Mouse (Mus musculus) midbrain, embryonic 10.5 days (tissue): ENCODE measurements at regions not wholly inside any gene's neighbourhood (a gene's known extent, or its start where the extent isn't known, plus 50 kb on each side); places are given as distances from the start of the nearest gene placed in this dataset.

Experiments used
- DNase-seq: peaks from one replicate; pipeline ENCODE4 v3.0.0-alpha.2; 2017; ENCODE audit warnings: low spot score
- H3K27ac ChIP-seq: fragments of 300-500 bp; sonication (generic); replicated peaks from 2 replicates; pipeline ENCODE4 v1.5.1; 2016; ENCODE audit warnings: mild to moderate bottlenecking
- H3K27me3 ChIP-seq: fragments of 300-500 bp; sonication (generic); 2 replicates; pipeline ENCODE4 v1.6.1; 2016; ENCODE audit warnings: low read depth, mild to moderate bottlenecking; ENCODE audit not compliant: poor library complexity, severe bottlenecking
- H3K36me3 ChIP-seq: fragments of 300-500 bp; sonication (generic); 2 replicates; pipeline ENCODE4 v1.6.1; 2016; ENCODE audit warnings: mild to moderate bottlenecking, moderate library complexity
- H3K4me1 ChIP-seq: fragments of 300-500 bp; sonication (generic); 2 replicates; pipeline ENCODE4 v1.6.1; 2016
- H3K4me3 ChIP-seq: fragments of 300-500 bp; sonication (generic); 2 replicates; pipeline ENCODE4 v1.5.1; 2016; ENCODE audit warnings: mild to moderate bottlenecking, moderate library complexity
- H3K9me3 ChIP-seq: fragments of 300-500 bp; sonication (generic); replicated peaks from 2 replicates; pipeline ENCODE4 v1.6.1; 2016; ENCODE audit warnings: mild to moderate bottlenecking
- WGBS: fragments of 180-500 bp; shearing (Covaris S2); methylation state at CpG from one replicate; pipeline ENCODE4 v1.1.7; 2016; 5-methylcytosine and 5-hydroxymethylcytosine counted together

DNA sequence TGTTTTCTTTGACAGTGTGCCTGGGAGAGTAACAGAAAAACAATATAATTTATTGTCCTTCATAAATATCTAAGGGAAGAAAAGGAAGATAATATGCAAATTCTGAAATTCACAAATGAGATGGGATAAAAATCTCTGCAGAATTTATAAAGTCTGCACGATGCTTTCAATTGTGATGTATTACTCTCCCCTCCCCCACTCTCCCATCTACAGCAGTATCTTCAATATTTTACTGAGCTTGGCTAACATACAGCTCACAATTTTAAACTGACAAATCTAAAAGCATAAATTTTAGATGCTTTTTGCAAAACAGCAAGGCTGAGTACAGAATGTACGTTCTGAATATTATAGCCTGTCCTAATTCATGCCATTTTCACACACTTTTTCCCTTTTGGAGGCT lies 243.6 kb upstream of the Sptlc3 start:
- Histone ChIP-seq H3K27ac (no peak overlapping the region), H3K27me3 (no peaks in the 10 kb centered on the region), H3K4me1 (no peaks in the 10 kb centered on the region), H3K4me3 (no peak overlapping the region), H3K36me3 (no peaks in the 10 kb centered on the region), H3K9me3 (no peaks in the 10 kb centered on the region)
- WGBS, result 90% methylated on average over 2 of the region's 2 CpGs
- no peak for DNase-seq

DNA sequence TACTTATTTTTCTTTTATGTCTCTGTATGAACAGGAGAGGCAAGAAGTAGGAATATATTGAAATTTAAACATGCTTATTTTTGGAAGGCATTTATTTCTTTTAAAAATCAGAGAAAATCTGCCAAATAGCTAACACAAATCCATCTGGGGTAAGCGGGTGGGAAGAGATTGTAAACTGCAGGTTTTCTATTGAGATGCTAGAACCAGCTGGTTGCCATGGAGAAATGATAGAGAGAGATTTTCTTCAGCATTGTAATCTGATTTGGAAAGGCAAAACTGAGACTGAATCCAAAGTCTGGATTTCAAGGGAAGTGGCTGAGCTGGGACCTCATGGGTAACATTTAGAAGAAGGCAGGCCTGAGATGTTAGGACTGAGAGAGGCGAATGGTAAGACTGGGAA lies 226.6 kb upstream of the Sptlc3 start:
- no peak for DNase-seq
- H3K9me3 ChIP-seq, result no peaks in the 10 kb centered on the region
- no peaks in the 10 kb centered on the region for H3K4me1 ChIP-seq
- H3K36me3 ChIP-seq, result no peaks in the 10 kb centered on the region
- H3K27me3 ChIP-seq, result no peaks in the 10 kb centered on the region
- whole genome bisulfite sequencing, result 91% methylated on average over 2 of the region's 2 CpGs
- H3K4me3 ChIP-seq, result no peak overlapping the region
- no peak overlapping the region for H3K27ac ChIP-seq

DNA sequence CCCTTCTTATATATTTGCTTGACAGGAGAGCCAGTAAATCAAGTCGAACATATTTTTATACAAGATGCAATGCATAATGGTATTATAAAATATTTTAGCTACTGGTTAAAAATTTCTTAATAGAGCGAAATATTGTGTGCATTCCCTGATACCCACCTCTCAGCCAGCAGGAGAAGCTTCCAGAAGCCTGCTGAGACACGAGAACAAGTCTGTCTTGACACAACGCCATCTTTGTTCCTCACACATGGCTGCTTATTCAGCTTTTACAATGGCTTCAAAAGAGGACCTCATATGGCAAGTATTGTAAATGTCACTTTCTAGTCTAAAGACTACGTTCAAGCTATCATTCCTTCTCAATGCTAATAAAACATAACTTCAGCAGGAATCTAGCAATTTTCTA lies 217.1 kb upstream of the Sptlc3 start:
- H3K27me3 ChIP-seq, result no peaks in the 10 kb centered on the region
- H3K4me1 ChIP-seq, result no peaks in the 10 kb centered on the region
- no peaks in the 10 kb centered on the region for H3K9me3 ChIP-seq
- H3K27ac ChIP-seq, result no peak overlapping the region
- H3K4me3 ChIP-seq, result no peak overlapping the region
- no peak for DNase-seq
- 86% methylated on average over 5 of the region's 5 CpGs for WGBS
- no peaks in the 10 kb centered on the region for H3K36me3 ChIP-seq

DNA sequence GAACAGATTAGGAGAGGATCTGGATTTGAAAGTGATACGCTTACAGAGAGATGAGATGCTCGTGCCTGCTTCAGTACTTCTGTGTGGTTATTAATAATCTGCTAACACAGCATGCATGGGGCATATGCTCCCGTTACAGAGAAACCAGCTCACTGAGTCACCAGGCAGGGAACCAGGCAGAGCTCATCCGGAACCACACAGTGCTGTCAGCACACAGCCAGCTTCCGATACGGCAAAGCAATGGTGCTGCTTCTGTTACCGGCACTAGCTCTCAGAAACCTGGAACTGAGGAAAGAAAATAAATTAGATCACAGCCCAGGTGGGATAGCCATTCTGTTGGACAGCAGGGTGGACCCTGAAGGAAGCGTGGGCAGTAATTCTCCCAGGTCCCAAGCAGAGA lies 216.1 kb upstream of the Sptlc3 start:
- Histone ChIP-seq H3K36me3 (no peaks in the 10 kb centered on the region), H3K27ac (no peak overlapping the region), H3K9me3 (no peaks in the 10 kb centered on the region), H3K4me1 (no peaks in the 10 kb centered on the region), H3K4me3 (no peak overlapping the region), H3K27me3 (no peaks in the 10 kb centered on the region)
- 90% methylated on average over 8 of the region's 8 CpGs for WGBS
- no peak for DNase-seq

DNA sequence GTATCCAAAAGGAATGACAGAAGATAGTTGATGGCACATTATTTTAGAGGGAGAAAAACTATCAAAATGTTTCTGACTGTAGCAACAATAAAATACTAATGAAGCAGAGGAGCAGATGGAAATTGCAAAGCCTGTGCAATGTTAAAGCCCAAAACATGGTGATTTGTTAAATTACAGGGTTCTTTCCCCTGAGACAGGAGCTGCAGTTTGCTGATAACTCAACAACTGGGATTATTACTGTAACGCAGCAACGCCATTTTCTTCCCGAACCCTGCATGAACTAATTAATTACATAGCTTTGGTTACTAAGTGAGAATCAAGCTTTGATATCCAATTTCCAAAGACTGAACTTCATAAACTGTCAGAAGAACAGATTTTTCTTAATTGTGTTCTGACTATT lies 212.7 kb upstream of the Sptlc3 start:
- H3K36me3 ChIP-seq, result no peaks in the 10 kb centered on the region
- H3K27ac ChIP-seq, result no peak overlapping the region
- 93% methylated on average over 3 of the region's 3 CpGs for WGBS
- no peaks in the 10 kb centered on the region for H3K27me3 ChIP-seq
- no peak overlapping the region for H3K4me3 ChIP-seq
- DNase-seq, result no peak
- no peaks in the 10 kb centered on the region for H3K4me1 ChIP-seq
- no peaks in the 10 kb centered on the region for H3K9me3 ChIP-seq

DNA sequence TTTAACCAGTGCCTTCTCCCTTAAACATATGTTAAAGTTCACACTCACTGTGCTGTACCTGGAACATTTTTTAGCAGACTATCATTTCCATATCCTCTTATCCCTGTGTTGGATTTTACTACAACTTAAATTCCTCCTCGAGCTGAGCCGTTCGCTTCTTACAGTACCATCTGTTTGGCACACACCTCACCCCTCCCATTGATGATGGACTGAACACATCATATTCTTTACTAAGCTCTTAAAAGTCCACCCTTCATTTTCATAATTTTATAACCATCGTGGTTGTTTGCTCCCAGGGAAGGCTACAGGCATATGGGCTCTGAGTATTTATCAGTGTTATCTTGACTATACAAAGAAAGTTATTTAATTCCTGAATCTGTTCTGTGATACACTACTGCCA lies 209.4 kb upstream of the Sptlc3 start:
- H3K4me1 ChIP-seq, result no peaks in the 10 kb centered on the region
- no peaks in the 10 kb centered on the region for H3K36me3 ChIP-seq
- H3K9me3 ChIP-seq, result no peaks in the 10 kb centered on the region
- 93% methylated on average over 4 of the region's 4 CpGs for WGBS
- H3K27ac ChIP-seq, result no peak overlapping the region
- no peaks in the 10 kb centered on the region for H3K27me3 ChIP-seq
- DNase-seq, result no peak
- H3K4me3 ChIP-seq, result no peak overlapping the region

DNA sequence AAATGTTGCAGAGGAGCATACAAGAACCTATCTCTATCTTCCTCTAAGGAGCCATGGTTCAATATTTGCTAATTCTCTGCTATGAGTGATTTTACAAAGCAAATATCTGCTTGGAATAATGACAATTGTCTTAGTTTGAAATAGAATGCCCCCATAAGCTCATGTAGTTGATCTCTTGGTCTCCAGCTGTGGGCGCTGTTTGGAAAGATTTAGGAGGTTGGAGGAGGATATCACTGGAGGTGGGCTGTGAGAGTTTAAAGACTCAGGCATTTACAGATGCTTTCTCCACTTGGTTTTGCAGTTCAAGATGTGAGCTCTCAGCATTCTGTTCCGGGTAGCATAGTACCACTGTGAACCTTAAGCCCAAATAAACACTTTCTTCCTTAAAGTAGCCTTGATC lies 207.3 kb upstream of the Sptlc3 start:
- WGBS, result 53% methylated on average over 2 of the region's 2 CpGs
- no peaks in the 10 kb centered on the region for H3K4me1 ChIP-seq
- H3K36me3 ChIP-seq, result no peaks in the 10 kb centered on the region
- DNase-seq, result no peak
- no peak overlapping the region for H3K4me3 ChIP-seq
- no peaks in the 10 kb centered on the region for H3K27me3 ChIP-seq
- no peaks in the 10 kb centered on the region for H3K9me3 ChIP-seq
- H3K27ac ChIP-seq, result no peak overlapping the region

DNA sequence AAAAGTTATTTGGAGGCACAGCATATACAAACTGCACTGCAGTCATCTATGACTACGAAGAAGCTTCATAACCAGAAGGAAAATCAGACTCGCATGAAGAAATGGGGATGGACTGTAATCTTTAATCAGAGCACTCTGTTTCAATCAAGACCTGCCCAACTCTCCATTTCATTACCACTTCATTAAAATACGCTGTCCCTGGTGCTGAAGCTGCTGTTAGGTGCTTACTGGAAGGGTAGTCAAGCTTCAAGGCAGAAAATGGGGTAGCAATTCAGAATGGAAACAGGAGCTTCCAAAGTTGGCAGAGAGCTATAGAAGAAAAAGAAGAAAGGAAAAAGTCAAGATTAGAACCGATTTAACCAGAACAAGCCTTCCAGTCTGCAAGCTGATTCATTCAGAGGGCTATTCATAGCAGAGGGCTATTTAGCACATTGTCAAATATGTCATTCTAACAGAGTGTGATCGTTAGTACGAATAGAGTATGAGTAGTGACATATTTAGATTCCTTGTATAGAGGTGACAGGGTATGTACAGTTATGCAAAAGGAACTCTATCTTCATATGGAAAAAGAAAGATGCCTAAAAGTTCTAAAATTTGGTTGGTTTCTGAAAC lies 195.1 kb upstream of the Sptlc3 start:
- 65% methylated on average over 6 of the region's 6 CpGs for WGBS
- Histone ChIP-seq H3K4me1 (no peaks in the 10 kb centered on the region), H3K27me3 (no peaks in the 10 kb centered on the region), H3K9me3 (no peaks in the 10 kb centered on the region), H3K36me3 (no peaks in the 10 kb centered on the region), H3K4me3 (no peak overlapping the region), H3K27ac (no peak overlapping the region)
- DNase-seq, result no peak

DNA sequence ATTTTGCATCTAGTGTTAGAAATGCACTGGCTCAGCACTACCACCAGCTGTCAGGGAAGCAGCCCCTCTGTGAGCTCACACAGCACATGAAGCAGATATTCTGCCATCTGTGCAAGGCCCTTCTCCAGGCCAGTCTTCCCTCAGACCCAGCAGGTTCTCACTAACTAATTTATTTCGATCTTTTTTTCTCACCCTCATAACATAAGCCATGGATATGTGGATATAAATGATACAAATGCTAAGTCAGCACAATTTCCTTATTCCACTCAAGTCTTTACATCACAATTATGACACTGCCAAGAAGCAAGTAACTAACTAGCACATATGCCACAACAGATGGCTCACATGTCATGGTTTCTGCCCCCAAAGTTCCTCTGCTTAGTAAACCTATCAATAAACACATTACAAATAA lies 182.3 kb upstream of the Sptlc3 start:
- Histone ChIP-seq H3K4me1 (no peaks in the 10 kb centered on the region), H3K27me3 (no peaks in the 10 kb centered on the region), H3K27ac (no peak overlapping the region), H3K9me3 (no peaks in the 10 kb centered on the region), H3K4me3 (no peak overlapping the region), H3K36me3 (no peaks in the 10 kb centered on the region)
- DNase-seq, result no peak
- WGBS, result 78% methylated on average over 1 of the region's 1 CpGs

DNA sequence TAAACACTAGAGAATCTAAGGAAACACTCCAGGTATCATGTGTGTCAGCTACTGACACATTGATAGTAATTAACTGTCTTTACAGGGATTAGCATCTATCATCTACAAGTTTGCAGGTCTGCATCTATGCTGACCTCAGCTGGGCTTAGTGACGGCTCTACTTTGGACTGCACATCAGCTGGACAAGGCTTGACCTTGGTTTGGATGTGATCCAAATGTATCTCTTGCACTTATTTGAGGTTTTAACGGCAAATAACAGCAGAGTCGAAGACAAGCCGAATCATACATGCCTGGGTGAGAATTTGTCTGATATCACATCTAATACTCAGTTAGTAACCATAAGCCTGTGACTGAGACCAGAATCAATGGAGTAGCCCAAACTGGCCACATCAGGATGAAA lies 181.7 kb upstream of the Sptlc3 start:
- Histone ChIP-seq H3K4me3 (no peak overlapping the region), H3K9me3 (no peaks in the 10 kb centered on the region), H3K27ac (no peak overlapping the region), H3K36me3 (no peaks in the 10 kb centered on the region), H3K4me1 (no peaks in the 10 kb centered on the region), H3K27me3 (no peaks in the 10 kb centered on the region)
- WGBS, result 92% methylated on average over 4 of the region's 4 CpGs
- no peak for DNase-seq

DNA sequence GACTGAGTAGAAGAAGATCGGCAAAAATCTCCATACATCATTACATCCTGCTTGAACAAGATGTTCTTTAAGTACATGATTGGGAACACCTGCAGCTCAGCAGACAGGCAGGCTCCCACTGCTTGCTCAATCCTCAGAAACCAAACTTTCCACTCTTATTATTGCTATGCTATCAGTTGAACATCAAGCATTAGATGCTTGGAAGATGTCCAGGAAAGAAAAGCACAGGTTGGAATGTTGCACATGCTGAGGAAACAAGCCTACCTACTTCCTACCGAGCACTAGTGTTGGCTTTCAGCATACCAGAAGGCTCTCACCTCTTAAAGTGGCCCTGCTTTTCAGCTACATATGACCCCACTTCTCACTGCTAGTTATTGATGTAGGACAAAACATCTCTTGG lies 171.2 kb upstream of the Sptlc3 start:
- Histone ChIP-seq H3K27ac (no peak overlapping the region), H3K4me3 (no peak overlapping the region), H3K36me3 (no peaks in the 10 kb centered on the region), H3K4me1 (no peaks in the 10 kb centered on the region), H3K27me3 (no peaks in the 10 kb centered on the region), H3K9me3 (no peaks in the 10 kb centered on the region)
- DNase-seq, result no peak
- WGBS, result 78% methylated on average over 2 of the region's 2 CpGs

DNA sequence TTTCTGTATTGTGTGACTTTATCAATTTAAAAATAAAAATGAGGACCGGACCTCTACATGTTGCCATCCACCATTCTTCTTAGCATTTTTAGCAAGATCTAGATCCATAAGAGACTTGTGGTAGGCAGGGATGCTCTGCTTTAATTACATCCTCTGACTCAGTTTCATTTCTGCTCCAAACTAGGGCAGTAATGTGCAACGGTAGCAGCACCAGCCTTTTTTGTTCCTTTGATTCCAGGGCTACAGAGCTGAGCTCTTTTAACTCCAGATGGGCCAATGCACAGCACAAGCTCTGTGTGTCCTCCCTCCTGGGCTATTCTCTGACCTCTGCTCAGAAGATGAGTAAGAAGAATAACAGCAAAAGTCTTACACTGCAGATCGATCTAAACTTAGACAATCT lies 168.2 kb upstream of the Sptlc3 start:
- Histone ChIP-seq H3K36me3 (no peaks in the 10 kb centered on the region), H3K27ac (no peak overlapping the region), H3K27me3 (no peaks in the 10 kb centered on the region), H3K4me3 (no peak overlapping the region), H3K9me3 (no peaks in the 10 kb centered on the region), H3K4me1 (no peaks in the 10 kb centered on the region)
- WGBS, result 80% methylated on average over 3 of the region's 3 CpGs
- no peak for DNase-seq

DNA sequence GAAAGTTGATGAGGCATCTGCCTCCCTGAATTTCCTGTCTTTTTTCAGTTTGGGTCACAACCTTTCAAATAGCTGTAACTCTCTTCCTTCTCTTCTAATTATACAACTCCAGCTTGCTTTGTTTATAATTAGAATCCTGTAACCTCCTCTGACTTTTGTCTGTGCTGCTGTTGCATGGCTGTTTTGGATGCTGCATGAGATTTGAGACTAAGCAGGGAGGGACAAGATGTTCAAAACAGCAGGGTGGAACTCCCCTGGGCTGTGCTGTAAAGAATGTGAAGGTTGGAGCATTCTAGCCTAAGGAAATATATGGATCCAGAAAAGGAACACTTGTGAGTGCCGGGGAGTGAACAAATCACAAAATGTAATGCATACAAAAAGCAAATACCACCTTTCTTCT lies 159.0 kb upstream of the Sptlc3 start:
- no peaks in the 10 kb centered on the region for H3K36me3 ChIP-seq
- H3K4me3 ChIP-seq, result no peak overlapping the region
- WGBS, result 77% methylated on average over 1 of the region's 1 CpGs
- no peaks in the 10 kb centered on the region for H3K27me3 ChIP-seq
- H3K4me1 ChIP-seq, result no peaks in the 10 kb centered on the region
- no peaks in the 10 kb centered on the region for H3K9me3 ChIP-seq
- H3K27ac ChIP-seq, result no peak overlapping the region
- no peak for DNase-seq

DNA sequence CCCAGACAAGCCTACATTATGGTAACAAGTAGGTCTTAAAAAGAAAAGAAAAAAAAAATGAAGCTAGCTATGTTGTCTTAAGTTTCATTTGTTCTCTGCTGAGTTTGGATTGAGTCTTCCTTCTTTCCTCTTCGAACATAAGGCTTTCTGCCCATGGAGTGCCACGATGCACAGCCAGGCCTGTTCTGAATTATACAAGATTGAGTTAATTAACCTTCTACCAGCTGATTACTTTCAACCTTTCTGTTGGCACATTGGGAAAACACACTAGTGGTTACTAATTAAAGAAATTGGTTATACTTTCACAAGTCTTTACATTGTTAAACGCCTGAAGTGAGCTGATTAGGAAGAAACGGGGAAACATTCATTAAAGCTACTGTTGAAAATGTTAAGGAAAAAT lies 155.5 kb upstream of the Sptlc3 start:
- Histone ChIP-seq H3K36me3 (no peaks in the 10 kb centered on the region), H3K4me3 (no peak overlapping the region), H3K27ac (no peak overlapping the region), H3K9me3 (no peaks in the 10 kb centered on the region), H3K27me3 (no peaks in the 10 kb centered on the region), H3K4me1 (no peaks in the 10 kb centered on the region)
- no peak for DNase-seq
- WGBS, result 90% methylated on average over 4 of the region's 4 CpGs
